Mouse (Mus musculus) stomach, embryonic 14.5 days (tissue): ENCODE data around the gene Wdr31. TPM values are rescaled to one million over a fixed set of nuclear protein-coding genes. Genes with fewer than 3 reads are reported as not detected.
A peak's percentile ranks its signal among the peaks of the same experiment; 100 is the strongest.

ENCODE experiments used
- ATAC-seq: fragments of 200-750 bp; cut with Nextera tagmentation; 2 replicates; pipeline ENCODE4 v1.8.0; 2017; ENCODE audit warnings: low read depth, moderate TSS enrichment; ENCODE audit not compliant: insufficient number of reproducible peaks, insufficient read depth, low FRiP score
- H3K27ac ChIP-seq: fragments of 300-500 bp; sonication (generic); 2 replicates; pipeline ENCODE4 v1.5.1; 2014; ENCODE audit warnings: mild to moderate bottlenecking, low read length, moderate library complexity, mixed read lengths
- H3K27me3 ChIP-seq: fragments of 300-500 bp; sonication (generic); 2 replicates; pipeline ENCODE4 v1.6.1; 2014; ENCODE audit warnings: low read length, control low read depth, mixed read lengths; ENCODE audit not compliant: control insufficient read depth, insufficient read depth
- H3K36me3 ChIP-seq: fragments of 300-500 bp; sonication (generic); 2 replicates; pipeline ENCODE4 v1.6.1; 2014; ENCODE audit warnings: mild to moderate bottlenecking, control low read depth, low read length, moderate library complexity, mixed read lengths; ENCODE audit not compliant: control insufficient read depth, insufficient read depth
- H3K4me1 ChIP-seq: fragments of 300-500 bp; sonication (generic); 2 replicates; pipeline ENCODE4 v1.6.1; 2014; ENCODE audit warnings: low read length, control low read depth, mixed read lengths; ENCODE audit not compliant: control insufficient read depth, insufficient read depth
- H3K4me2 ChIP-seq: fragments of 300-500 bp; sonication (generic); replicated peaks from 2 replicates; pipeline ENCODE4 v1.6.1; 2014; ENCODE audit warnings: low read depth, low read length, control low read depth
- H3K4me3 ChIP-seq: fragments of 300-500 bp; sonication (generic); 2 replicates; pipeline ENCODE4 v1.5.1; 2014; ENCODE audit warnings: low read depth, low read length, control low read depth
- H3K9ac ChIP-seq: fragments of 300-500 bp; sonication (generic); replicated peaks from 2 replicates; pipeline ENCODE4 v1.6.1; 2014; ENCODE audit warnings: low read depth, mild to moderate bottlenecking, control low read depth, low read length, moderate library complexity, mixed read lengths
- H3K9me3 ChIP-seq: fragments of 300-500 bp; sonication (generic); 2 replicates; pipeline ENCODE4 v1.6.1; 2016; ENCODE audit warnings: low read depth, low read length, control low read depth; ENCODE audit not compliant: control insufficient read depth
- WGBS: fragments of 180-500 bp; shearing (Covaris S2); extraction: QIAGEN DNeasy Blood & Tissue Kit; methylation state at CpG from one replicate; pipeline ENCODE4 v1.1.7; 2014; 5-methylcytosine and 5-hydroxymethylcytosine counted together
- polyA plus RNA-seq: library from polyadenylated mRNA; unstranded; fragments of >200 nt; fragmentation: Nextera tagmentation; extraction: Ambion mirVana; gene quantifications from 2 replicates; pipeline ENCODE4 v1.2.1, GENCODE M21; 2014

The Wdr31 gene
- polyA plus RNA-seq, 1 experiment from 2014 or later: 11.0 TPM

DNA sequence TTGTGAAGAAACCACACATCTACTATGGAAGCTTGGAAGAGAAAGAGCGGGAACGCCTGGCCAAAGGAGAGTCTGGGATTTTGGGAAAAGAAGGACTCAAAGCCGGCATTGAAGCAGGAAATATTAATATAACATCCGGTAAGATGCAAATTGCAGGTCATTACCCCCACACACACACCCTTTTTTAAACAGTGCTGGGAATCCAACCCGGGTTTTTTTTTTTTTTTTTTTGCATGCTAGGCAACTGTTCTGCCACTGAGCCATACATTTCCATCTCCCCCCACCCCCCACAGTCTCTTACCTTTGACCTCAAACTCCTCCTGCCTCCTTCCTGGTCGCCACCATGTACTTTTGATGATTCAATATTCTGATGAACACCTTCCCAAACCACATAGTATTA, 61.1 kb downstream of the Wdr31 start:
- Histone ChIP-seq H3K4me3 (peak overlapping the region; percentile 87), H3K27me3 (no peaks in the 10 kb centered on the region), H3K9ac (peak overlapping the region; percentile 81), H3K9me3 (no peaks in the 10 kb centered on the region), H3K27ac (peak overlapping the region; percentile 87; the same call in 1 of the 2 replicates), H3K4me2 (peak overlapping the region; percentile 81), H3K4me1 (peaks cover 12% of the 10 kb centered on the region; the same call in 1 of the 2 replicates), H3K36me3 (peaks cover 27% of the 10 kb centered on the region)
- 26% methylated on average over 6 of the region's 6 CpGs for WGBS
- ATAC-seq: no peak

DNA sequence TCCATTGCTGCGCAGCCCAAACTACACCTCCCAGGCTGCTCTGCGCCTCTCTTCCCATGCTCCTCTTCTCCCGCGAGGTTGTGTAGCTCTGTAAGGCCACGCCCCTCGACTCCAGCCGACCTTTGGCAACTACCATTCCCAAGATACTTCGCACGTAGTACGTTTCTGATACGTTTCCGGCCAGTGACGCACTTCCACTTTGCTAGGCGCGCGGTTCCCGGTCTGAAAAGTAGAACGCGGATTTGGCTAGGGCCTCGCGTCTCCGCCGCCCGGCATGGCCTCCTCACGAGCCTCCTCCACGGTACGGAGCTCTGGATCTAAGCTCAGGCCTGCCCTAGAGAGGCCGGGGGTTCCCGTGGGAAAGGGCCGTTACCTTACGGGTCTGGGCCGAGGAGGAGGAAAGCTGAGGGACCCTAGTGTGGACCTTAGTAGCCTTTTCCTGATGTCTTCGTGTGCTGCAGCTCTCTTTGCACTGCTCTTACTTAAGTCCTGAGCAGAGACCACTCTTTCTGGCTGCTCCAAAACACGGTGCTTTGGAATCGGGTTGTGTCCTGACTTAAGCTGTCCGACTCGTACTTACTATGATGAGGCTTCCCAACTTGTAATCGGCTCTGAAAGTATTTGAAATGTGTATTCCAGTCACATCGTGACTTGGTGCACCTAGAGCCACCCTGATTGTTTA, 62.0 kb downstream of the Wdr31 start, which contains the start of the genes Cdc26 and Prpf4:
Gene Cdc26 (minus strand): TSS at position 42 of the 682 bp plus-strand sequence.
Gene Prpf4 (plus strand): TSS at position 197 of the 682 bp plus-strand sequence.
- peak within 1 kb of the TSS; percentile 87 for H3K4me3 ChIP-seq
- no peaks in the 10 kb centered on the region for H3K9me3 ChIP-seq
- ATAC-seq: peak; percentile 100
- peaks cover 12% of the 10 kb centered on the region; the same call in 1 of the 2 replicates for H3K4me1 ChIP-seq
- peak within 1 kb of the TSS; percentile 81 for H3K9ac ChIP-seq
- under 1% methylated on average over 39 of the region's 39 CpGs for WGBS
- peak within 1 kb of the TSS; percentile 87 for H3K27ac ChIP-seq
- peak within 1 kb of the TSS; percentile 81 for H3K4me2 ChIP-seq
- no peaks in the 10 kb centered on the region for H3K27me3 ChIP-seq
- peaks cover 23% of the 10 kb centered on the region for H3K36me3 ChIP-seq

DNA sequence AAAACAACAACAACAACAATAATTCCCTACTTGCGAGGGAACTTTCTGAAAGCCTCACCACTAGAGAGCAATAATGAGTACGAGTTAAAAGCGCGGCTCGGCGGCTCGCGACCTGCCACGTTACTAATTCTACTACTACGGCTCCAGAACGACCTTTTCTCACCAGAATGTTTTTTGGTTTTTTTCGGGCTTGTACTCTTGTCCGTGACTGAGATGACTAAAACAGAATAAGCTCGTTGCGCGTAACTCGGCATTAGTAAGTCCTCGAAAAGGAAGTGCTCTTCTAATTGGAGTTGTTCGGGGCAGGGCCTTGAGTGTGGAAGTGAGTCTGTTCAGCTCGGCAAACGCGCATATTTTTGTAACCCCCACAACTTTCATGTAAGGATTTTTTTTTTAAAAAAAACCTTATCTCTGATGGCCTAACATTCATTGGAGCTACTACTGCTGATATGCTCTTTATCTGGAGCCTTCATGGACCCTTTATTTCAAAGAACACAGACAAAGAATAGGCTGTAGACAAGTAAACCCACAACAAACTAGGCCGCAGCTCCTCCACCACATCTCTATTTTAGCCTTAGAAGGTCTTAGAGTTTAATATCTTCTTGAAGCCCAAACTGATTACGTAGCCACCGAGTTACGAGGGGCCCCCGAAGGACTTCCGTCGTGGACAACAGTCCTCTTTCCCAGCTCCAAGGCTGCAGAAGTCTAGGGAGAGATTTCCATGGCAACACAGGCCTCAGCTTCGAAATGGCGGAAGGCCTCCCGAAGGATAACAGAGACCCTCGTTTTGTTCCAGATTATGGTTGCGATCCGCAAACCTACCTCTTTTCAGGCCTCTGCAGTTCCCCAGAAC, 62.7 kb downstream of the Wdr31 start:
- under 1% methylated on average over 35 of the region's 35 CpGs for WGBS
- Histone ChIP-seq H3K36me3 (peaks cover 20% of the 10 kb centered on the region), H3K4me1 (peaks cover 12% of the 10 kb centered on the region; the same call in 1 of the 2 replicates), H3K9ac (peak overlapping the region; percentile 81), H3K27me3 (no peaks in the 10 kb centered on the region), H3K4me2 (peak overlapping the region; percentile 48), H3K27ac (peak overlapping the region; percentile 76), H3K4me3 (peak overlapping the region; percentile 87), H3K9me3 (no peaks in the 10 kb centered on the region)
- peak; percentile 51 for ATAC-seq

DNA sequence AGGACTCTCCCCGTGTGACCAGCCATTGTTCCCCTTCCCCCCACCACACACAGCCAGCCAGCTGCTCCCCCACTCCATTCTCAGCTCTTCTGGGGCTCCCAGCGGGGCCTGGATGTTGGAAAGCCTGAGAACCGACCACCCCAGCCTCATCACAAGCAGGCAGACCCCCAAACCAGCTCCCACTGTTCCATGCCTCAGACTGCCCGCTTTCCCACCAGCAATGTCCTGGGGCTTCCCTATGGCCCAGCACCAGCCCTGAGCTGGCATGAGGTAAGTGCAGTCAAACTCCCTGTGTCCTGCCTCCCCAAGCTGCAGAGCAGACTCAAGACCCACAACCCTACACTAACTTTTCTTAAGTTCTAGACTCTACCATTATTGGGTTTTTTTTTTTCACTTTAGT, 64.6 kb downstream of the Wdr31 start:
- Histone ChIP-seq H3K4me2 (no peak overlapping the region), H3K27ac (no peak overlapping the region), H3K36me3 (peaks cover 21% of the 10 kb centered on the region), H3K4me1 (peaks cover 12% of the 10 kb centered on the region; the same call in 1 of the 2 replicates), H3K9me3 (no peaks in the 10 kb centered on the region), H3K27me3 (no peaks in the 10 kb centered on the region), H3K4me3 (no peak overlapping the region), H3K9ac (no peak overlapping the region)
- ATAC-seq: no peak
- WGBS: 81% methylated on average over 4 of the region's 4 CpGs

DNA sequence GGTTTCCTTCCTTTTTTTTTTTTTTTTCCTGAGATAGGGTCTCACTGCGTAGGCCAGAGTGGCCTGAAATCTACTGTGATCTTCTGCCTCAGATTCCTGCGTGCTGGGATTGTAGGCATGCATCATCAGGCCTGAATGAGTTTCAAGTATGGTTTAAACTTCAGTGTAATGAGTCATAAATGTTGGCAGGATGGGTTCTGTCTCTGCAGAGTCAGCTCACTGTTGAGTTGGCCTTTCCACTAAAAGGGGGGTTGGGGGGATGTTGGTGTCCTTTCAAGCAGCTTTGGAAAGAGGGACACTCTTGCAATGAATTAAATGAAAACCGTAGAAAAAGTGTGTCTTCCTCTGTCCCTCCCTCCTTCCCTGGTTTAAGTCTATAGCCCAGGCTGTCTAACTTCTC, 71.7 kb downstream of the Wdr31 start:
- Histone ChIP-seq H3K36me3 (peaks cover 71% of the 10 kb centered on the region), H3K9ac (no peak overlapping the region), H3K4me2 (no peak overlapping the region), H3K4me1 (no peaks in the 10 kb centered on the region), H3K27me3 (no peaks in the 10 kb centered on the region), H3K9me3 (no peaks in the 10 kb centered on the region), H3K27ac (no peak overlapping the region), H3K4me3 (no peak overlapping the region)
- ATAC-seq: no peak
- 92% methylated on average over 3 of the region's 3 CpGs for WGBS

Other genes starting within 250 kb of the Wdr31 start
- 13.4 and 14.6 TPM in 2 replicates for gene Zfp37, start 239.8 kb downstream of the Wdr31 start, polyA plus RNA-seq
- gene Slc31a2, start 208.3 kb downstream of the Wdr31 start, polyA plus RNA-seq: 18.1 and 20.8 TPM in 2 replicates
- gene Fkbp15, start 110.3 kb downstream of the Wdr31 start, polyA plus RNA-seq: 27.1 and 28.6 TPM in 2 replicates
- 41.2 and 45.5 TPM in 2 replicates for gene Slc31a1, start 110.2 kb downstream of the Wdr31 start, polyA plus RNA-seq
- gene Cdc26, start 62.3 kb downstream of the Wdr31 start, polyA plus RNA-seq: 174 and 186 TPM in 2 replicates
- gene Prpf4, start 62.1 kb downstream of the Wdr31 start, polyA plus RNA-seq: 23.7 and 25.3 TPM in 2 replicates
- not detected in 2 replicates for gene Rnf183, start 35.6 kb downstream of the Wdr31 start, polyA plus RNA-seq
- gene Bspry, start 9.2 kb upstream of the Wdr31 start, polyA plus RNA-seq: 19.4 and 23.5 TPM in 2 replicates
- 18.7 and 21.2 TPM in 2 replicates for gene Hdhd3, start 32.6 kb upstream of the Wdr31 start, polyA plus RNA-seq
- 126 and 136 TPM in 2 replicates for gene Alad, start 49.0 kb upstream of the Wdr31 start, polyA plus RNA-seq
- gene Pole3, start 54.2 kb upstream of the Wdr31 start, polyA plus RNA-seq: 73.5 and 79.8 TPM in 2 replicates
- 0.49 and 0.88 TPM in 2 replicates for gene 4933430I17Rik, start 54.5 kb upstream of the Wdr31 start, polyA plus RNA-seq
- 38.2 and 42.0 TPM in 2 replicates for gene Rgs3, start 89.0 kb upstream of the Wdr31 start, polyA plus RNA-seq